Mouse (Mus musculus): ENCODE data around the gene Nebl.

GRCm38 (mm10) chr2:17391389-17391788 lies 339.9 kb downstream of the Nebl start:
- TF ChIP-seq CTCF (IDR thresholded peaks at IDR 0.05; ENCODE audit: extremely low read depth, insufficient read depth, insufficient read length, insufficient replicate concordance) (no peak), POLR2A (IDR thresholded peaks at IDR 0.05; ENCODE audit: low read depth, low read length) (no peak)

Data from spleen, adult 2 months (tissue).